Mouse (Mus musculus): ENCODE data around the gene Ggta1. TPM values are rescaled to one million over a fixed set of nuclear protein-coding genes. Genes with fewer than 3 reads are reported as not detected.

Ggta1 gene
- polyA plus RNA-seq, 1 experiment, result 83.4 TPM

DNA sequence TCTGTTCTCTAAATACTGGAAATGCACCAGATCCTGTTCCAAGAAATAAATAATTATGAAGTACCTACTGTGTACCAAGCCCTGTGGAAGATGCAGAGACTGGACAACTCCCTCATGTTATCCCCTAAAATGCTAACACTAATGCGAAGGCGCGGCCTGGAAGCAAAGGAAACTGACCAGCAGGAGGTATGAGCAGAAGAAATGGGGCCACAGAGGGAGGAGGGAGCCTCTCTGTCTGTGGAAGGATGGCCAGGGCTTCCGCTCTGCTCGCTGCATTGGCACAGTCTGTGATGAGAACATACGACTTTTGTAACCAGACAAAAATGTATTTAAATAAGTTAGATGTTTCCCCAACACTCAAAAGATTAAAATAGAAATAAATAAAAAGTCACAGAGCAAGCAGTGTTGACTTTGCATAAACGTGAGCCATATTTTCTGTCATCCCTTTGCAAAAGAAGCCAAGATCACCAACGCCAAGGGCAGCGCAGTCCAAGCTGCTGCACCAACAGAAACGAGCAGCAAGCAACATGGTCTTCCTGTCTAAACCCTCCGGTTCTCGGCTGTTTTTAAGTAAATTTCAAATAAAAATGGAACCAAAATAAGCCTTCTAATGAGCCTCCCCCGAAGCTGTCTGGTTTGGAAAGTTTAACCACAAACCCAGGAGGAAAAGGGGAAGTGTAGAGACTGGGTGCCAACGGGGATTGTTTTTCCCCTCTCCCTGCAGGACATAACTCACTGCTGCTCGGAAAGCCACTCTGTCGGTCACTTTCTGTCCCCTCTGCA lies 18.9 kb downstream of the Ggta1 start:
- TF ChIP-seq POLR2A (IDR thresholded peaks at IDR 0.05; ENCODE audit: borderline replicate concordance, low read depth, low read length) (no peak), CTCF (IDR thresholded peaks at IDR 0.05; ENCODE audit: low read depth, low read length) (no peak)

DNA sequence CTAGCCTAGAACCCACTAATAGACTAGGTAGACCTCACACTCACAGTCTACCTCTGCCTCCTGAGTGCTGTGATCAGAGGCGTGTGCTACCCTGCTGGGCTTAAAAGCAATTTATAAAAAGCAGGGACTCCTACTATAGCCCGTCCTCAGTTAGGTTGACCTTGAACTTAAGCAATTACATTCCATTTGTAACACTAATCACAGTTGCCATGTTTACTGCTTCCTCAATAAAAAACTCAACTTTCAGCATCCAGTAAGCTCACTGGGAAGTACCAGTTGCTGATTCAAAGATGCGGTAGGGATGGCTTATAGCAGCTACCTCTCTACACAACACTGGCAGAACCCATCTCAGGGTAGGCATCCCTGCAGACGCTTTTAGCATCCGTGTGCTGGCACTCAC lies 19.7 kb downstream of the Ggta1 start:
- Histone ChIP-seq H3K27ac (ENCODE audit: insufficient read depth, low read depth, low read length) (peak overlapping the region; percentile 89), H3K4me3 (ENCODE audit: insufficient read depth, low read length) (peak overlapping the region; percentile 58), H3K4me1 (ENCODE audit: control insufficient read depth, insufficient read depth, low read length) (peaks cover 84% of the 10 kb centered on the region)
- no peak for TF ChIP-seq CTCF (IDR thresholded peaks at IDR 0.05; ENCODE audit: low read depth, low read length)
- TF ChIP-seq POLR2A (IDR thresholded peaks at IDR 0.05; ENCODE audit: borderline replicate concordance, low read depth, low read length), result no peak

More for the DNA sequence above, 18.9 kb downstream of the Ggta1 start:
- Histone ChIP-seq H3K27ac (ENCODE audit: insufficient read depth, low read depth, low read length) (peak overlapping the region; percentile 89), H3K4me1 (ENCODE audit: control insufficient read depth, insufficient read depth, low read length) (peaks cover 85% of the 10 kb centered on the region), H3K4me3 (ENCODE audit: insufficient read depth, low read length) (peak overlapping the region; percentile 58)

DNA sequence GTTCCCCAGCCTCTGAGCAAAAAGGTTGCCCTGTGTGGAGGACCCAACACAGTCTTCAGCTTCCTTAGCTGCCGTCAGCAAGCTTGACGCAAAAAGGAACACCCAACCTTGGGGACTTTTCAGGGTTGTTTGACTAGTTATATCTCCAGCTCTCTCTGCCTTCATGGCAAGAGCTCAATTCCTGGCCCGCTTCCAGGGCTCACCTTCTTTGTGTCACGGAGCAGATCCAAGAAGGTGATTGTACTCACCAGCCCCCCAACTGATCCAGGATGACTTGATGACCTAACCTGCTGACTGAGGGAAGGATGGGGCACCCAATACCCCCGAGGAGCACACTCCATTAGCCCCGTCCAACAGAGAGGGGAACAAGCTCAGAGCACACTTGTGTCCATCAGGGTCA lies 21.0 kb downstream of the Ggta1 start:
- Histone ChIP-seq H3K27ac (ENCODE audit: insufficient read depth, low read depth, low read length) (no peak overlapping the region), H3K4me3 (ENCODE audit: insufficient read depth, low read length) (no peak overlapping the region), H3K4me1 (ENCODE audit: control insufficient read depth, insufficient read depth, low read length) (peaks cover 84% of the 10 kb centered on the region)
- TF ChIP-seq CTCF (IDR thresholded peaks at IDR 0.05; ENCODE audit: low read depth, low read length), result no peak
- TF ChIP-seq POLR2A (IDR thresholded peaks at IDR 0.05; ENCODE audit: borderline replicate concordance, low read depth, low read length), result no peak

DNA sequence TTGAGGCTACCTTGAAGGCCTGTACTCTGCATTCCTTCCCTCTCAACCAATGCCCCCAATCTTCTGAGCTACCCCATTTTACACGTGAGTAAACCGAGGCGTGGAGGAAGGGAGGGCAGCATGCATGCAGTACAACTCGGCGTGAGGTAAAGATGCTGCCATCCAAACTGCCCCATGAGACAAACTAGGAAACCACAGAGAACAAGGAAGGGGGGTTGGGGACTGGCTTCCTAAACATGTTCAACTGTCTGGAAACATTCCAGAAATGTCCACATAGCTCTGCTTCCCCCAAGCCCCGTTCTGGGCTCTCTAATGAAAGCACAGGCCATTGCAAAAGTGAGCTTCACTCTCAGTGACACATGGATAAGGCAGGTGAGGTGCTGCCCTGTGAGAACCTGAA lies 21.6 kb downstream of the Ggta1 start:
- no peak for TF ChIP-seq POLR2A (IDR thresholded peaks at IDR 0.05; ENCODE audit: borderline replicate concordance, low read depth, low read length)
- TF ChIP-seq CTCF (IDR thresholded peaks at IDR 0.05; ENCODE audit: low read depth, low read length), result no peak
- H3K4me3 ChIP-seq (ENCODE audit: insufficient read depth, low read length), result no peak overlapping the region
- H3K27ac ChIP-seq (ENCODE audit: insufficient read depth, low read depth, low read length), result no peak overlapping the region
- peaks cover 82% of the 10 kb centered on the region for H3K4me1 ChIP-seq (ENCODE audit: control insufficient read depth, insufficient read depth, low read length)

DNA sequence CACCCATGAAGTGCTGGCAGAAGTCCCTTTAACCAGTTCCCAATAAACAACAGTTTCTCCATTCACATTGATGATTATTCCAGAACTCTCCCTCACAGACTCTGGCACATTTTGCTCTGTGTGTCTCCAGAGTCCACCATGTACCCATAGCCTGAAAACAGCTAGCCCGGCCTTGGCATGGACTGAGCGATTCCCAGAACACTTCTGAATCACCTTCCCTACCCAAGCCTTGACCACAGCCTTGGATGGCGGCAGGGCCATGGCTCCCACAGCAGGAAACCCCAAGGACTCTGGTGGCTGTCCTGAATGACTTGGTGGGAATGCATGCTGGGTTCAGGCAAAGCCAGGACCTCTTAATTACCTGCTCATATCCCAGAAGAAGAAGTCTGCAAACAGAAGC lies 22.6 kb downstream of the Ggta1 start:
- peaks cover 73% of the 10 kb centered on the region for H3K4me1 ChIP-seq (ENCODE audit: control insufficient read depth, insufficient read depth, low read length)
- H3K27ac ChIP-seq (ENCODE audit: insufficient read depth, low read depth, low read length), result no peak overlapping the region
- H3K4me3 ChIP-seq (ENCODE audit: insufficient read depth, low read length), result no peak overlapping the region
- no peak for TF ChIP-seq CTCF (IDR thresholded peaks at IDR 0.05; ENCODE audit: low read depth, low read length)
- TF ChIP-seq POLR2A (IDR thresholded peaks at IDR 0.05; ENCODE audit: borderline replicate concordance, low read depth, low read length), result no peak

DNA sequence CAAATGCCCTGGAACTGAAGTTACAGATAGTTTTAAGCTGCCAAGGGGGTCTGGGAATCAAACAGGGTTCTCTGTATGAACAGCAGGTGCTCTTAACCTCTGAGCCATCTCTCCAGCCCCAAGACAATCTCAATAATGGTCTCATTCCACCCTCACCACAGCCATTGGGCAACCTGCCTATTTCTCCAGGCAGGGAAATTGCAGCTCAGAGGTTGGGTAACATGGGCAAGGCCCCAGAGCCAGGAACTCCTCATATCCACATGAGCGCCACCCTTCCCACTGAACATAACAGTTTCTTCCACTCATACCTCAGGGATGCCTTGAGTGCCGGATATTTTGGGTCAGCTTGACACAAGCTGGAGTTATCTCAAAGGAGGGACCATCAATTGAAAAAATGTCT lies 25.2 kb downstream of the Ggta1 start:
- no peak overlapping the region for H3K27ac ChIP-seq (ENCODE audit: insufficient read depth, low read depth, low read length)
- TF ChIP-seq POLR2A (IDR thresholded peaks at IDR 0.05; ENCODE audit: borderline replicate concordance, low read depth, low read length), result no peak
- no peak for TF ChIP-seq CTCF (IDR thresholded peaks at IDR 0.05; ENCODE audit: low read depth, low read length)

DNA sequence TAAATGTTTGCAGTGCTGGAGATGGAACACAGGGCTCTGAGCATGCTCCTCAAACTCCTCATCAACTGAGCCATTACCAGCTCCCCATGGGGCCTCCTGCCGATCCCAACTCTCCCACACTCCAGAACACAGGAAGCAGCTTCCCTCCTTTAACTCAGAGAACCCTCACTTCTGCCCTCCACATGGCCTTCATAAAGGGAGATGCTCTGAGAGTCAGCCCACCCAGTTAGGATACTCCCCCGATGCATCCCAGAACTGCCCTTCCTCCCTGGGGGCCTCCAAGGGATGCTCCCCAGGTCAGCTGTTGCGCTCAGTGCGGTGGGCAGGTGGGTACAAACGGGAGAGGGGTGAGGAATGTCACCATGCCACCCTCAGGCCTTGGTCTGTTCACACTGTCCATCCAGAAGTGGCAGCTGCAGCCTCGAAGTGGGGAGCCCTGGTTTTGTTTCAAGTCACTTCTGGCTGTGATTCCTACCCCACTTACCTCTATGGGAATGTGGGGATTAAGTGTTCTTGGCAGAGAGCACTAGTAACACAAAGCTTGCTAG lies 28.4 kb downstream of the Ggta1 start:
- TF ChIP-seq CTCF (IDR thresholded peaks at IDR 0.05; ENCODE audit: low read depth, low read length) (no peak), POLR2A (IDR thresholded peaks at IDR 0.05; ENCODE audit: borderline replicate concordance, low read depth, low read length) (no peak)
- Histone ChIP-seq H3K27ac (ENCODE audit: insufficient read depth, low read depth, low read length) (no peak overlapping the region), H3K4me3 (ENCODE audit: insufficient read depth, low read length) (no peak overlapping the region), H3K4me1 (ENCODE audit: control insufficient read depth, insufficient read depth, low read length) (peaks cover 50% of the 10 kb centered on the region)

More for the DNA sequence above, 25.2 kb downstream of the Ggta1 start:
- peaks cover 76% of the 10 kb centered on the region for H3K4me1 ChIP-seq (ENCODE audit: control insufficient read depth, insufficient read depth, low read length)
- no peak overlapping the region for H3K4me3 ChIP-seq (ENCODE audit: insufficient read depth, low read length)

DNA sequence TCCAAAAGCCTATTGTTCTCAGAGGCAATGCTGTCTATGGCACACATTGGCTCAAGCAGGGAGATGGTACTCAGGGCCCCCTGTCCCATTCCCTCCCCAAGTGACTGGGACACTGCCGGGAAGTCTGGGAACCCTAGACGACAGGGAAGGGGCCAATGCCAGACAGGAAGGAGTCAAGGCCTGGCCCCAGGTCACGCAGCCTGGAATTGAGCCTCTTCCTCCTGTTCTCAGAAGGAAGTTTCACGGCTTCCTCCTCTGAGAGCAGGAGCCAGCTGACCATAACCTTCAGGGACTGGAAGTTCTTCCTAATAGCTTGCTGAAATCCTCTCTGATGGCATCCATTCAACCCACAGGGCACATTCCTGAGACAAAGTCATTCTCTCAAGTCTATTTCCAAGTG lies 29.6 kb downstream of the Ggta1 start:
- peaks cover 42% of the 10 kb centered on the region for H3K4me1 ChIP-seq (ENCODE audit: control insufficient read depth, insufficient read depth, low read length)
- TF ChIP-seq CTCF (IDR thresholded peaks at IDR 0.05; ENCODE audit: low read depth, low read length) (no peak), POLR2A (IDR thresholded peaks at IDR 0.05; ENCODE audit: borderline replicate concordance, low read depth, low read length) (no peak)
- H3K27ac ChIP-seq (ENCODE audit: insufficient read depth, low read depth, low read length), result peak overlapping the region; percentile 31
- no peak overlapping the region for H3K4me3 ChIP-seq (ENCODE audit: insufficient read depth, low read length)

DNA sequence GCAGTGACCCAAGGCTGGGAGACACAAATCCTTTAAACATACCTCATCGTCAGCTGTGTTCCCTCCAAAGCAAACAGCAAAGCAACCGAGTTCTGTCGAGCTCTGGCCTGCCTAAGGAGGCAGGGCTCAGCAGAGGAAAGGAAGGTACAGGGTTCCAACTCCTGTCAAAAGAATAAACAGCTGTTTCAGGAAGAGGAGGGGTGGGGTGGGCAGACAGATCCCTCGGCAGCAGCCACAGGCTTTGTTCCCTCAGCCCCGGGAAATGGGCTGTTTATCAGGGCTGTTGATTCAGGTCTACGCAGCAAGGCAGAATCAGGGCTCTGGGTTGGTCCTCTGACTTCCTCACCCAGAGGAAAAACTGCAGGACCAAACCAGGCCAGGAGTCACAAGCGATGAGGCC lies 30.6 kb downstream of the Ggta1 start:
- TF ChIP-seq POLR2A (IDR thresholded peaks at IDR 0.05; ENCODE audit: borderline replicate concordance, low read depth, low read length) (no peak), CTCF (IDR thresholded peaks at IDR 0.05; ENCODE audit: low read depth, low read length) (no peak)
- Histone ChIP-seq H3K4me3 (ENCODE audit: insufficient read depth, low read length) (no peak overlapping the region), H3K4me1 (ENCODE audit: control insufficient read depth, insufficient read depth, low read length) (peaks cover 34% of the 10 kb centered on the region), H3K27ac (ENCODE audit: insufficient read depth, low read depth, low read length) (no peak overlapping the region)

DNA sequence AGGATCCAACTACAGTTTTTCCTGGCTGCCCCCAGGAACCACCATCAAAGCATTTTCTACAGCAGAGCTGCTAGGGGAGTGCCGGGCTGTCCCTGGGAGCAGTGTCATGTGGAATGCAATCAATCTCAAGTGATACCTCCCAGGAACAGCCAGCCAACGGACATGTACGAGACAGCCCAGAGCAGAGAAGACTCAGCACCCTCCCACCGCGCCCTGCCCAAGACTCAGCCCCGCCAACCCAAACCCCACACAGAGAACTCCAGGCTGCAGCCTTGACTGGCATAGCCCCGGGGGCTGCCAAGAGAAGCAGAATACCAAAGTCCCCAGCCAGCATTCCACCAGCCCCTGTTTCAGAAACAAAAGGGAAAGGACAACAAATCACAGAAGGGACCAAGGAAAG lies 31.0 kb downstream of the Ggta1 start:
- Histone ChIP-seq H3K27ac (ENCODE audit: insufficient read depth, low read depth, low read length) (no peak overlapping the region), H3K4me3 (ENCODE audit: insufficient read depth, low read length) (no peak overlapping the region), H3K4me1 (ENCODE audit: control insufficient read depth, insufficient read depth, low read length) (peaks cover 29% of the 10 kb centered on the region)
- TF ChIP-seq POLR2A (IDR thresholded peaks at IDR 0.05; ENCODE audit: borderline replicate concordance, low read depth, low read length), result no peak
- no peak for TF ChIP-seq CTCF (IDR thresholded peaks at IDR 0.05; ENCODE audit: low read depth, low read length)
